Mouse (Mus musculus): ENCODE measurements around the gene Gstt4. TPM values are rescaled to one million over a fixed set of nuclear protein-coding genes. Genes with fewer than 3 reads are reported as not detected.
"Not testable (repeated sequence)": the region's sequence is repeated elsewhere in the genome, so short reads cannot be mapped to it uniquely, and the experiment has no call there.

The Gstt4 gene
- polyA plus RNA-seq, 1 experiment from 2014 or later, result not detected

DNA sequence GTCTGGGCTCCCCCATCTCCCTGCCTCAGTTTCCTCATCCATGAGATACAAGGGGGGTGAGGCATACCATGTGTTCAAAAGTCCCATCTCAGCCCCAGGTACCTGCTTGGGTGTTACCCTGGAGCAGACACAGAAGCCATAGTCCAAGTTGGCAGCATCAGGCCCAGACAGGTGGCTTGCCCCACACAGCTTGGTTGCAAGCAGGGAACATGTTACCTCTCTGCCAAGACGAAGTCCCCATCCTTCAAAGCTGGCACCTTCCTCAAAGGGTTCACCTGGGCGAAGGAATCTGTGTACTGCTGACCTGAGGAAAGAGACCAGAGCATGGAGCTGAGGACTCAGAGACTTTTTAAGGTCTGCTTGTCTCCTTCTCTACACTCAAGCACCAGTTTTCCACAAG lies 44.5 kb downstream of the Gstt4 start:
- Histone ChIP-seq H3K9me3 (ENCODE audit: control insufficient read depth, low read depth, low read length) (no peaks in the 10 kb centered on the region), H3K27ac (ENCODE audit: low read length) (no peak overlapping the region), H3K4me2 (replicated peaks; ENCODE audit: low read depth, low read length) (no peak overlapping the region), H3K27me3 (ENCODE audit: control insufficient read depth, insufficient read depth, low read length) (no peaks in the 10 kb centered on the region), H3K9ac (replicated peaks; ENCODE audit: low read depth, low read length) (no peak overlapping the region), H3K4me1 (ENCODE audit: control insufficient read depth, insufficient read depth, low read length) (peaks cover 6% of the 10 kb centered on the region; the same call in 1 of the 2 replicates), H3K36me3 (ENCODE audit: control insufficient read depth, insufficient read depth, low read length) (no peaks in the 10 kb centered on the region), H3K4me3 (ENCODE audit: low read depth, low read length) (no peak overlapping the region)
- WGBS, result 79% methylated on average over 2 of the region's 2 CpGs
- no peak for ATAC-seq (ENCODE audit: insufficient number of reproducible peaks, insufficient read depth, low FRiP score, low read depth)

DNA sequence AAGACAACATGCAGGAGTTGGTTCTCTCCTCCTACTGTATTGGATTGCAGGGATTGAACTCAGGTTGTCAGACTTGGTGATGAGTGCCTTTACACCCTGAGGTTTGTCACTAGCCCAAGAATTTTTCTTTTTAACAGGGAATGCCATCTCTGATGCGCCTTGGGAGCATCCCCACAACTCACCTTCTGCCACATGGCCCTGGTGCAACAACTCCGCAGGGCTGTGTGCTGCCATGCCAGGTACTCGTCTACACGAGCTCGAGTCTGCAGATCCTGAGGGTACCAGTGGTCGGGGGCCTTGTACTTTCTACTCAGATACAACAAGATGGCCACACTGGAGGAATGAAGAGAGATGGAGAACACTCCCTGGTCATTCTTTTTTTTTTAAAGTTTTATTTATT lies 45.8 kb downstream of the Gstt4 start:
- H3K9me3 ChIP-seq (ENCODE audit: control insufficient read depth, low read depth, low read length), result no peaks in the 10 kb centered on the region
- H3K4me2 ChIP-seq (replicated peaks; ENCODE audit: low read depth, low read length), result no peak overlapping the region
- peaks cover 10% of the 10 kb centered on the region; the same call in 1 of the 2 replicates for H3K4me1 ChIP-seq (ENCODE audit: control insufficient read depth, insufficient read depth, low read length)
- H3K9ac ChIP-seq (replicated peaks; ENCODE audit: low read depth, low read length), result no peak overlapping the region
- no peaks in the 10 kb centered on the region for H3K36me3 ChIP-seq (ENCODE audit: control insufficient read depth, insufficient read depth, low read length)
- ATAC-seq (ENCODE audit: insufficient number of reproducible peaks, insufficient read depth, low FRiP score, low read depth), result no peak
- 86% methylated on average over 6 of the region's 6 CpGs for WGBS
- H3K4me3 ChIP-seq (ENCODE audit: low read depth, low read length), result no peak overlapping the region
- no peak overlapping the region for H3K27ac ChIP-seq (ENCODE audit: low read length)
- no peaks in the 10 kb centered on the region for H3K27me3 ChIP-seq (ENCODE audit: control insufficient read depth, insufficient read depth, low read length)

DNA sequence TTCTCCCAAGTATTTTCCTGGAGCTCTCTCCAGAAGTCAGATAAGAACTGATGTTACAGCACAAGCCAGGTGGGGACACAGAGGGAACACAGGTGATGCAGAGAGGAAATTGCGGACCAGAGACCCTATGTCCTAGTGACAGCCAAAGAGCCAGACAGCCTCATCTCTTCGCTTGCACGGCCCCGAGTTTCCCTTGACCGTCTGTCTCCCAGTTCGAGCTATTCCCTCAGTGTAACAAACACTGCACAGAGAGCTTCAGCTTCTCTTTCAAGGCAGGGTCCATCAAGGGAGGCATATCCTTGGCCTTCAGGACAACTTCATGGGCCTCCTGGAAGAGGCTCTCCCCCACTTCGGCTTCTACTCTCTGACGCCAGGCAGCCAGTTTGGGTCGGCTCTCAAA lies 47.8 kb downstream of the Gstt4 start:
- Histone ChIP-seq H3K27ac (ENCODE audit: low read length) (no peak overlapping the region), H3K4me1 (ENCODE audit: control insufficient read depth, insufficient read depth, low read length) (0 out of 2 replicates have a peak, but pooled peaks cover 6% of the 10 kb centered on the region), H3K9me3 (ENCODE audit: control insufficient read depth, low read depth, low read length) (no peaks in the 10 kb centered on the region), H3K36me3 (ENCODE audit: control insufficient read depth, insufficient read depth, low read length) (no peaks in the 10 kb centered on the region), H3K4me2 (replicated peaks; ENCODE audit: low read depth, low read length) (no peak overlapping the region), H3K27me3 (ENCODE audit: control insufficient read depth, insufficient read depth, low read length) (no peaks in the 10 kb centered on the region), H3K4me3 (ENCODE audit: low read depth, low read length) (no peak overlapping the region), H3K9ac (replicated peaks; ENCODE audit: low read depth, low read length) (no peak overlapping the region)
- no peak for ATAC-seq (ENCODE audit: insufficient number of reproducible peaks, insufficient read depth, low FRiP score, low read depth)
- WGBS, result 92% methylated on average over 9 of the region's 9 CpGs

DNA sequence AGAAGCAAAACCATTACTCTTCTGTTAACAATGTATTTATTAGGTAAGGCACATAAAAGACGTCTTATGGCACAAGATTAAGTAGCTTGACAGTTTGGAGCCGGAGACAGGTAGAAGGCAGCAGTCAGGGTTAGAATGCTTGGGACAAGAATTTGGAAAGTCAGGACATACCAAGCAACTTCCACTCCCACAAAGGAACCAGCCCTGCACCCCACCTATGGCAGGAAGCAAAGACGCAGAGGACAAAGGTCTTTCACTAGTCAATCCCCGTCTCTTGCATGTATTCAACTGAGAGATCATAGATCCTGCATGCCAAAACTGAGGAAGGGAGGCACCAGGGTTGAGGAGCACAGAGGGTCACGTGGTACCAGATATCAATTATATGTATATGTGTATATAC lies 48.2 kb downstream of the Gstt4 start:
- no peaks in the 10 kb centered on the region for H3K36me3 ChIP-seq (ENCODE audit: control insufficient read depth, insufficient read depth, low read length)
- no peak for ATAC-seq (ENCODE audit: insufficient number of reproducible peaks, insufficient read depth, low FRiP score, low read depth)
- no peak overlapping the region for H3K4me2 ChIP-seq (replicated peaks; ENCODE audit: low read depth, low read length)
- H3K4me3 ChIP-seq (ENCODE audit: low read depth, low read length), result no peak overlapping the region
- H3K9me3 ChIP-seq (ENCODE audit: control insufficient read depth, low read depth, low read length), result no peaks in the 10 kb centered on the region
- no peaks in the 10 kb centered on the region for H3K27me3 ChIP-seq (ENCODE audit: control insufficient read depth, insufficient read depth, low read length)
- WGBS, result 84% methylated on average over 5 of the region's 5 CpGs
- 0 out of 2 replicates have a peak, but pooled peaks cover 6% of the 10 kb centered on the region for H3K4me1 ChIP-seq (ENCODE audit: control insufficient read depth, insufficient read depth, low read length)
- no peak overlapping the region for H3K27ac ChIP-seq (ENCODE audit: low read length)
- no peak overlapping the region for H3K9ac ChIP-seq (replicated peaks; ENCODE audit: low read depth, low read length)

DNA sequence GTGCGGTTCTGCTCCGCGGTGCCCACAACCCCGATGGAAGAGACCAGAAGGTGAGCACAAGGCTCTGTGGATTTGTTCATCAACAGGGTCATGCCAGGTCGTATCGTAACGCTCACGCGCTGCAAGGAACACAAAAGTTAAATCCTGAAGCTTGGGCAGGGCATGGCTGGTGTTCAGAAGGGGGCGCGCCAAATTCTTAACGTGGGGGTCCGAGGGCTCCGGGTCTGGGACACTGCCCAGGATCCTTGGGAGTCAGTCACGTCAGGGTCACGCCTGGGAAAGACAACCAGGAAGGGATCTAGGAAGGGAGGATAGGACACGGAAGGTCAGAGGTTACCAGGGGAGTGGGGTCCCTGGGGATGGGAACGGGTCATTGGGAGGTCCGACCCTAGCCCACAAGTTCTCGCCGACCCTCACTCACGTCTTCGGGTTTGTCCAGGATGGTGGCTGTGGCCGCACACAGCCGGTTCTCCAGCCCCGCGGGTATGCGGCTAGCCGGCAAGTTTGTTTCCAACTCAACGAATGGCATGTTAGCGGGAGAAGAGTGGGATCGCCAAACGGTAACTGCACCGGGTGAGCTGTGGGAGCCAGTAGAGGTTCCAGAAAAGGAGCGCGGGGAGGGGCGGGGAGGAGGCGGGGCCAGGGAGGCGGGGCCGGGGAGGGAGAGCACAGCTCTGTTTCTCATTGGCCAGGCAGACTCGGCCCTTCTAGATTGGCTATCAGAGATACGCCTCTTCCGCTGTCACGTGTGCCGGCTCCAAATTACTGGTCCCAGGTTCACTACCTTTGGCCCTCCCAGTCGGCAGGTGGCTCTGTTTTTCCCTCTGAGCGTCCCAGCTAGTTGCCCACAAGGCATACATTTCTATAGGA lies 49.3 kb downstream of the Gstt4 start, which contains the start of gene Ddt:
Gene Ddt, minus strand, starts transcription at position 620 of the 870 bp plus-strand sequence.
- peak; percentile 93 for ATAC-seq (ENCODE audit: insufficient number of reproducible peaks, insufficient read depth, low FRiP score, low read depth)
- Histone ChIP-seq H3K4me1 (ENCODE audit: control insufficient read depth, insufficient read depth, low read length) (0 out of 2 replicates have a peak, but pooled peaks cover 6% of the 10 kb centered on the region), H3K36me3 (ENCODE audit: control insufficient read depth, insufficient read depth, low read length) (no peaks in the 10 kb centered on the region), H3K4me3 (ENCODE audit: low read depth, low read length) (peak within 1 kb of the TSS; percentile 52), H3K4me2 (replicated peaks; ENCODE audit: low read depth, low read length) (peak within 1 kb of the TSS; percentile 98), H3K27ac (ENCODE audit: low read length) (peak within 1 kb of the TSS; percentile 18; the same call in 1 of the 2 replicates), H3K27me3 (ENCODE audit: control insufficient read depth, insufficient read depth, low read length) (no peaks in the 10 kb centered on the region), H3K9me3 (ENCODE audit: control insufficient read depth, low read depth, low read length) (no peaks in the 10 kb centered on the region), H3K9ac (replicated peaks; ENCODE audit: low read depth, low read length) (peak within 1 kb of the TSS; percentile 39; the same call in 1 of the 2 replicates)
- WGBS, result under 1% methylated on average over 47 of the region's 47 CpGs

DNA sequence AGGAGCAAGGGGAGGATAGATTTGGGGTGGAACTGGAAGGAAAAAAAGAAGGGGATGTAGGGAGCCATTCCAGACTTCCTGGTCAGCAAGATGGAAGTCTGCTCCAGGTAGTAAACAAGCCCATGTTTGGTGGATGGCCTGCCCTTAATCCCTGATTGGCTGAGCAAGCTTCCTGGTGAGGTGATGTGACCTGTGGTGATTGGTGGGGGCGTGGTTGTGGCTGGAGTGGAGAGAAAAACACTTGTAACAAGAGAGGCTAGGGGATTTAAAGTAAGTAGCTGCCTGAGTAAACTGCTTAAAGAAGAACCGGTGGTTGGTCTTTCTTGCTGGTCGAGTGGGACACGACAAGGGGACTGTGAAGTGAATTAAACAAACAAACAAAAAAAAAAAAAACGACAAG lies 54.6 kb downstream of the Gstt4 start:
- H3K4me1 ChIP-seq (ENCODE audit: control insufficient read depth, insufficient read depth, low read length); H3K9ac ChIP-seq (replicated peaks; ENCODE audit: low read depth, low read length); H3K4me2 ChIP-seq (replicated peaks; ENCODE audit: low read depth, low read length); H3K36me3 ChIP-seq (ENCODE audit: control insufficient read depth, insufficient read depth, low read length); H3K27me3 ChIP-seq (ENCODE audit: control insufficient read depth, insufficient read depth, low read length); ATAC-seq (ENCODE audit: insufficient number of reproducible peaks, insufficient read depth, low FRiP score, low read depth); H3K4me3 ChIP-seq (ENCODE audit: low read depth, low read length); H3K9me3 ChIP-seq (ENCODE audit: control insufficient read depth, low read depth, low read length); H3K27ac ChIP-seq (ENCODE audit: low read length): not testable (repeated sequence)
- 25% methylated on average over 5 of the region's 5 CpGs for WGBS

DNA sequence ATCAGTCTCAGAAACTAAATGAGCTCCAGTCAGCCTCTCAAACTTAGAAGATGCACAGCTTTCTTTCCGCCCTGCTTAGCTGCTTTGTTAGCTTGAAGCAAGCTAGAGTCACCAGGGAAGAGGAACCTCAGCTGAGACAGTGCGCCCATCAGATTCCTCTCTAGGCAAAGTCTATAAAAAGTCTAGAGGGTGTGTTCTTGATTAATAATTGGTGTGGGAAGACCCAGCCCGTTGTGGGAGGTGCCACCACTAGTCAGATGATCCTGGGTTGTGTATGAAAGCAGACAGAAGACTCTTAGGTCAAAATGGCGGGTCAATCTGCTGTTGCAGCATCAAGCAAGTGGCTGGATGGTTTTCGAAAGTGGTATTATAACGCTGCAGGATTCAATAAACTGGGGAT lies 55.5 kb downstream of the Gstt4 start:
- H3K4me1 ChIP-seq (ENCODE audit: control insufficient read depth, insufficient read depth, low read length), result peaks cover 4% of the 10 kb centered on the region; the same call in 1 of the 2 replicates
- no peak overlapping the region for H3K4me3 ChIP-seq (ENCODE audit: low read depth, low read length)
- no peaks in the 10 kb centered on the region for H3K27me3 ChIP-seq (ENCODE audit: control insufficient read depth, insufficient read depth, low read length)
- no peaks in the 10 kb centered on the region; the same call in 1 of the 2 replicates for H3K36me3 ChIP-seq (ENCODE audit: control insufficient read depth, insufficient read depth, low read length)
- no peak overlapping the region for H3K9ac ChIP-seq (replicated peaks; ENCODE audit: low read depth, low read length)
- H3K4me2 ChIP-seq (replicated peaks; ENCODE audit: low read depth, low read length), result no peak overlapping the region
- H3K9me3 ChIP-seq (ENCODE audit: control insufficient read depth, low read depth, low read length), result no peaks in the 10 kb centered on the region
- 86% methylated on average over 6 of the region's 6 CpGs for WGBS
- ATAC-seq (ENCODE audit: insufficient number of reproducible peaks, insufficient read depth, low FRiP score, low read depth), result no peak
- H3K27ac ChIP-seq (ENCODE audit: low read length), result no peak overlapping the region

All from stomach, embryonic 14.5 days (tissue).